Mouse (Mus musculus): ENCODE measurements at regions not wholly inside any gene's neighbourhood (a gene's known extent, or its start where the extent isn't known, plus 50 kb on each side); places are given as distances from the start of the nearest gene placed in this dataset.

- TF ChIP-seq FLI1 (IDR thresholded peaks at IDR 0.05; ENCODE audit: low read length) (no peak), GATA1 (IDR thresholded peaks at IDR 0.05; ENCODE audit: borderline replicate concordance, low read length) (no peak)
Measured at GRCm38 (mm10) chr4:137211288-137211687, 66.0 kb upstream of the Wnt4 start.

Measured in megakaryocyte, embryonic 14.5 days (primary cell).